Mouse (Mus musculus): ENCODE measurements around the gene Pacrg. TPM values are rescaled to one million over a fixed set of nuclear protein-coding genes. Genes with fewer than 3 reads are reported as not detected.

Pacrg gene
- polyA plus RNA-seq, 1 experiment: 5.5 TPM

- H3K27me3 ChIP-seq (ENCODE audit: control insufficient read depth, insufficient read depth, insufficient read length): no peaks in the 10 kb centered on the region
- H3ac ChIP-seq (ENCODE audit: control insufficient read depth, insufficient read length, low read depth): no peak overlapping the region
- TF ChIP-seq CEBPB (IDR thresholded peaks at IDR 0.05; ENCODE audit: low read depth): no peak
- no peak for TF ChIP-seq CTCF (IDR thresholded peaks at IDR 0.05; ENCODE audit: control insufficient read depth, insufficient read depth, insufficient read length)
- no peak for TF ChIP-seq USF1 (IDR thresholded peaks at IDR 0.05; ENCODE audit: low read depth)
- no peak for TF ChIP-seq MYOD1 (IDR thresholded peaks at IDR 0.05; ENCODE audit: control insufficient read depth, insufficient read length, low read depth)
- TF ChIP-seq FOSL1 (IDR thresholded peaks at IDR 0.05; ENCODE audit: insufficient read depth, low read length, poor library complexity, severe bottlenecking): no peak
- TF ChIP-seq MAX (IDR thresholded peaks at IDR 0.05): no peak
- TF ChIP-seq MYOG (IDR thresholded peaks at IDR 0.05; ENCODE audit: control insufficient read depth, extremely low read depth, insufficient read length): no peak
- H3K4me3 ChIP-seq (ENCODE audit: insufficient read depth, poor library complexity, severe bottlenecking): no peak overlapping the region
- H3K36me3 ChIP-seq (ENCODE audit: control insufficient read depth, insufficient read depth): no peaks in the 10 kb centered on the region
- no peaks in the 10 kb centered on the region for H3K79me2 ChIP-seq (ENCODE audit: control insufficient read depth, insufficient read depth)
- no peaks in the 10 kb centered on the region for H3K79me3 ChIP-seq (ENCODE audit: low read depth)
Observed at GRCm38 (mm10) chr17:10791661-10792060, 48.5 kb downstream of the Pacrg start.

GRCm38 (mm10) chr17:10784401-10784920 lies 55.6 kb downstream of the Pacrg start:
- Histone ChIP-seq H3K36me3 (ENCODE audit: control insufficient read depth, insufficient read depth) (no peaks in the 10 kb centered on the region), H3K4me3 (ENCODE audit: insufficient read depth, poor library complexity, severe bottlenecking) (no peak overlapping the region), H3ac (ENCODE audit: control insufficient read depth, insufficient read length, low read depth) (no peak overlapping the region), H3K79me2 (ENCODE audit: control insufficient read depth, insufficient read depth) (no peaks in the 10 kb centered on the region), H3K79me3 (ENCODE audit: low read depth) (no peaks in the 10 kb centered on the region), H3K27me3 (ENCODE audit: control insufficient read depth, insufficient read depth, insufficient read length) (no peaks in the 10 kb centered on the region)
- no peak for TF ChIP-seq MYOD1 (IDR thresholded peaks at IDR 0.05; ENCODE audit: control insufficient read depth, insufficient read length, low read depth)

GRCm38 (mm10) chr17:10776503-10776902 lies 63.6 kb downstream of the Pacrg start:
- Histone ChIP-seq H3K4me3 (ENCODE audit: insufficient read depth, poor library complexity, severe bottlenecking) (no peak overlapping the region), H3ac (ENCODE audit: control insufficient read depth, insufficient read length, low read depth) (no peak overlapping the region), H3K36me3 (ENCODE audit: control insufficient read depth, insufficient read depth) (no peaks in the 10 kb centered on the region), H3K79me2 (ENCODE audit: control insufficient read depth, insufficient read depth) (no peaks in the 10 kb centered on the region), H3K79me3 (ENCODE audit: low read depth) (no peaks in the 10 kb centered on the region), H3K27me3 (ENCODE audit: control insufficient read depth, insufficient read depth, insufficient read length) (no peaks in the 10 kb centered on the region)
- no peak for TF ChIP-seq FOSL1 (IDR thresholded peaks at IDR 0.05; ENCODE audit: insufficient read depth, low read length, poor library complexity, severe bottlenecking)
- TF ChIP-seq MAX (IDR thresholded peaks at IDR 0.05): no peak
- TF ChIP-seq CTCF (IDR thresholded peaks at IDR 0.05; ENCODE audit: control insufficient read depth, insufficient read depth, insufficient read length): no peak
- no peak for TF ChIP-seq USF1 (IDR thresholded peaks at IDR 0.05; ENCODE audit: low read depth)
- TF ChIP-seq MYOD1 (IDR thresholded peaks at IDR 0.05; ENCODE audit: control insufficient read depth, insufficient read length, low read depth): no peak
- no peak for TF ChIP-seq CEBPB (IDR thresholded peaks at IDR 0.05; ENCODE audit: low read depth)
- no peak for TF ChIP-seq MYOG (IDR thresholded peaks at IDR 0.05; ENCODE audit: control insufficient read depth, extremely low read depth, insufficient read length)

GRCm38 (mm10) chr17:10774468-10774867 lies 65.6 kb downstream of the Pacrg start:
- no peaks in the 10 kb centered on the region for H3K27me3 ChIP-seq (ENCODE audit: control insufficient read depth, insufficient read depth, insufficient read length)
- H3K36me3 ChIP-seq (ENCODE audit: control insufficient read depth, insufficient read depth): no peaks in the 10 kb centered on the region
- no peaks in the 10 kb centered on the region for H3K79me3 ChIP-seq (ENCODE audit: low read depth)
- H3ac ChIP-seq (ENCODE audit: control insufficient read depth, insufficient read length, low read depth): no peak overlapping the region
- no peaks in the 10 kb centered on the region for H3K79me2 ChIP-seq (ENCODE audit: control insufficient read depth, insufficient read depth)
- no peak overlapping the region for H3K4me3 ChIP-seq (ENCODE audit: insufficient read depth, poor library complexity, severe bottlenecking)
- TF ChIP-seq MYOG (IDR thresholded peaks at IDR 0.05; ENCODE audit: control insufficient read depth, extremely low read depth, insufficient read length) (no peak), USF1 (IDR thresholded peaks at IDR 0.05; ENCODE audit: low read depth) (no peak), CTCF (IDR thresholded peaks at IDR 0.05; ENCODE audit: control insufficient read depth, insufficient read depth, insufficient read length) (no peak), MAX (IDR thresholded peaks at IDR 0.05) (no peak), FOSL1 (IDR thresholded peaks at IDR 0.05; ENCODE audit: insufficient read depth, low read length, poor library complexity, severe bottlenecking) (no peak), CEBPB (IDR thresholded peaks at IDR 0.05; ENCODE audit: low read depth) (no peak), MYOD1 (IDR thresholded peaks at IDR 0.05; ENCODE audit: control insufficient read depth, insufficient read length, low read depth) (no peak)

- TF ChIP-seq MAX (IDR thresholded peaks at IDR 0.05) (no peak), FOSL1 (IDR thresholded peaks at IDR 0.05; ENCODE audit: insufficient read depth, low read length, poor library complexity, severe bottlenecking) (no peak), MYOD1 (IDR thresholded peaks at IDR 0.05; ENCODE audit: control insufficient read depth, insufficient read length, low read depth) (no peak), USF1 (IDR thresholded peaks at IDR 0.05; ENCODE audit: low read depth) (no peak), CEBPB (IDR thresholded peaks at IDR 0.05; ENCODE audit: low read depth) (no peak), CTCF (IDR thresholded peaks at IDR 0.05; ENCODE audit: control insufficient read depth, insufficient read depth, insufficient read length) (no peak), MYOG (IDR thresholded peaks at IDR 0.05; ENCODE audit: control insufficient read depth, extremely low read depth, insufficient read length) (no peak)
- Histone ChIP-seq H3K79me2 (ENCODE audit: control insufficient read depth, insufficient read depth) (no peaks in the 10 kb centered on the region), H3K79me3 (ENCODE audit: low read depth) (no peaks in the 10 kb centered on the region), H3K4me3 (ENCODE audit: insufficient read depth, poor library complexity, severe bottlenecking) (no peak overlapping the region), H3K36me3 (ENCODE audit: control insufficient read depth, insufficient read depth) (no peaks in the 10 kb centered on the region), H3K27me3 (ENCODE audit: control insufficient read depth, insufficient read depth, insufficient read length) (no peaks in the 10 kb centered on the region), H3ac (ENCODE audit: control insufficient read depth, insufficient read length, low read depth) (no peak overlapping the region)
Observed at GRCm38 (mm10) chr17:10772207-10772606, 67.9 kb downstream of the Pacrg start.

- no peaks in the 10 kb centered on the region for H3K36me3 ChIP-seq (ENCODE audit: control insufficient read depth, insufficient read depth)
- H3ac ChIP-seq (ENCODE audit: control insufficient read depth, insufficient read length, low read depth): no peak overlapping the region
- no peak overlapping the region for H3K4me3 ChIP-seq (ENCODE audit: insufficient read depth, poor library complexity, severe bottlenecking)
- no peaks in the 10 kb centered on the region for H3K79me2 ChIP-seq (ENCODE audit: control insufficient read depth, insufficient read depth)
- no peaks in the 10 kb centered on the region for H3K27me3 ChIP-seq (ENCODE audit: control insufficient read depth, insufficient read depth, insufficient read length)
- TF ChIP-seq FOSL1 (IDR thresholded peaks at IDR 0.05; ENCODE audit: insufficient read depth, low read length, poor library complexity, severe bottlenecking) (no peak), CTCF (IDR thresholded peaks at IDR 0.05; ENCODE audit: control insufficient read depth, insufficient read depth, insufficient read length) (no peak), USF1 (IDR thresholded peaks at IDR 0.05; ENCODE audit: low read depth) (no peak), MYOG (IDR thresholded peaks at IDR 0.05; ENCODE audit: control insufficient read depth, extremely low read depth, insufficient read length) (no peak), MYOD1 (IDR thresholded peaks at IDR 0.05; ENCODE audit: control insufficient read depth, insufficient read length, low read depth) (no peak), CEBPB (IDR thresholded peaks at IDR 0.05; ENCODE audit: low read depth) (no peak), MAX (IDR thresholded peaks at IDR 0.05) (no peak)
- H3K79me3 ChIP-seq (ENCODE audit: low read depth): no peaks in the 10 kb centered on the region
Observed at GRCm38 (mm10) chr17:10769873-10770272, 70.2 kb downstream of the Pacrg start.
